Mouse (Mus musculus) fibroblast of lung, adult 2 months (primary cell): ENCODE results near the gene Naga.

Experiments
- DNase-seq: peaks from one replicate; pipeline ENCODE4 v3.0.0-alpha.2; 2011; ENCODE audit warnings: low read depth

The Naga gene

GRCm38 (mm10) chr15:82354126-82354945, 15.6 kb upstream of the Naga start, which contains the start of gene Ndufa6:
TSS of gene Ndufa6 (minus strand) at chr15:82354322.
- DNase-seq = peak; percentile 99

- no peak for DNase-seq
Measured at GRCm38 (mm10) chr15:82353745-82354113, 15.0 kb upstream of the Naga start.

GRCm38 (mm10) chr15:82353078-82353744, 14.5 kb upstream of the Naga start:
- no peak for DNase-seq

- DNase-seq = no peak
Measured at GRCm38 (mm10) chr15:82351480-82351879, 12.8 kb upstream of the Naga start.

- DNase-seq = no peak
Measured at GRCm38 (mm10) chr15:82350349-82350748, 11.6 kb upstream of the Naga start.

GRCm38 (mm10) chr15:82348999-82349341, 10.2 kb upstream of the Naga start:
- no peak for DNase-seq

- no peak for DNase-seq
Measured at GRCm38 (mm10) chr15:82348258-82348998, 9.7 kb upstream of the Naga start.

- DNase-seq = no peak
Measured at GRCm38 (mm10) chr15:82347852-82348251, 9.1 kb upstream of the Naga start.

GRCm38 (mm10) chr15:82347303-82347676, 8.6 kb upstream of the Naga start:
- no peak for DNase-seq

GRCm38 (mm10) chr15:82346580-82347302, 8.0 kb upstream of the Naga start:
- no peak for DNase-seq

- peak; percentile 96 for DNase-seq
Measured at GRCm38 (mm10) chr15:82345820-82346470, 7.2 kb upstream of the Naga start.

GRCm38 (mm10) chr15:82344971-82345370, 6.2 kb upstream of the Naga start:
- no peak for DNase-seq

- no peak for DNase-seq
Measured at GRCm38 (mm10) chr15:82343368-82344287, 4.9 kb upstream of the Naga start.

- no peak for DNase-seq
Measured at GRCm38 (mm10) chr15:82342543-82342935, 3.8 kb upstream of the Naga start.

GRCm38 (mm10) chr15:82341675-82342542, 3.2 kb upstream of the Naga start:
- DNase-seq = no peak

GRCm38 (mm10) chr15:82341036-82341501, 2.3 kb upstream of the Naga start:
- DNase-seq = no peak

- no peak for DNase-seq
Measured at GRCm38 (mm10) chr15:82340414-82341035, 1.8 kb upstream of the Naga start.

GRCm38 (mm10) chr15:82339634-82340254, 1.0 kb upstream of the Naga start:
- DNase-seq = no peak

- DNase-seq = no peak
Measured at GRCm38 (mm10) chr15:82339150-82339549, 425 bp upstream of the Naga start.
